Mouse (Mus musculus): ENCODE data around the gene Ddx42.

Gene Ddx42

DNA sequence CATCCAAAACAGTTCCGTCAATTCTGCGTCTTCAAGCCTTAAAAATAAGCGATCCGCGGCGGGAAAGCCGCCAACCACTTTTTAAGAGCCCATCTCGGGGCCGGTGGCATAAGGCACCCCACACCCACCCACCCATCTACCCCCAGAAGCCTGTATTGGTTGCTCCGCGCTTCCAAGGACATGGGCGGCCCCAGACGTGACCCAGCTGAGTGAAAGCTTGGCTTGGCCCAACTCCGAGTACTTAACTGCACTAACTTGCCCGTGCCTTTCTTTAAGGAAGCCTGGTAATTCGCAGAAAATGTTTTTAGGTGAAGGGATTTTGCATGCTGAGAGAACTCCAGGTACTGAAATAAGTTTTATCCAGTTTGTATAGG lies 56.6 kb downstream of the Ddx42 start:
- TF ChIP-seq GATA4 (IDR thresholded peaks at IDR 0.05; ENCODE audit: insufficient replicate concordance, low read length) = no peak

DNA sequence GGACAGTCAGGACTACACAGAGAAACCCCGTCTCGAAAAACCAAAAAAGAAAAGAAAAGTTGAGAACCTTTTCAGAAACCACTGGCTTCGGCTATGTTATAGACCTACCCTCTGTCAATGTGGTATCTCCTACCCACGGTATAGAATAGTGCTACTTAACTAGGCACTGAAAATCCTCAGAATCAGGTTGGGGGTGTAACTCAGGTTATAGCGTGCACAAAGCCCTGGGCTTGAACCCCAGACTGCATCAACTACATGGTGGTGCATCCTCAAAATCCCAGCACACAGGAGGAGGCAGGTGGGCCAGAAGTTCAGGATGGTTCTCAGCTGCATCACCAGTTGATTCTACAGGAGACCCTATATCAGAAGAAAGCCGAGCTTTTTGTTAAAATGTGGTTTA lies 57.1 kb downstream of the Ddx42 start:
- no peak for TF ChIP-seq GATA4 (IDR thresholded peaks at IDR 0.05; ENCODE audit: insufficient replicate concordance, low read length)

DNA sequence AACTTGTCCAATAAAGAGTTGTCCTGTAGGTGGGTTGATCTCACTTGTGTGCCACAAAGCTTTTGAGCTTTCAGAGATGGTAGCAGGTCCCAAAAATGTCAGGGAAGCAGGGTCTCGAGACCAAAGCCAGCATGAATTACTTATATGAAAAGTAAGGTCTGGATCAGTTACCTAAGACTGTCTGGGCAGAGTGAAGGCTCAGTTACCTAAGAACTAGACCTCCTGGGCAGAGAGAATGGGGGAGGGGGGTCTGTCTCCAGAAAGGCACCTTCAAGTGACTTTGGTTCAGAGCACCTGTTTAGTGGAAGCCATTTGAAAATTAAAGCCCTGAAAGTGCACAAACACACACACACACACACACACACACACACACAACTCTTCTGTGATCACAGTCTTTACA lies 57.6 kb downstream of the Ddx42 start:
- no peak for TF ChIP-seq GATA4 (IDR thresholded peaks at IDR 0.05; ENCODE audit: insufficient replicate concordance, low read length)

DNA sequence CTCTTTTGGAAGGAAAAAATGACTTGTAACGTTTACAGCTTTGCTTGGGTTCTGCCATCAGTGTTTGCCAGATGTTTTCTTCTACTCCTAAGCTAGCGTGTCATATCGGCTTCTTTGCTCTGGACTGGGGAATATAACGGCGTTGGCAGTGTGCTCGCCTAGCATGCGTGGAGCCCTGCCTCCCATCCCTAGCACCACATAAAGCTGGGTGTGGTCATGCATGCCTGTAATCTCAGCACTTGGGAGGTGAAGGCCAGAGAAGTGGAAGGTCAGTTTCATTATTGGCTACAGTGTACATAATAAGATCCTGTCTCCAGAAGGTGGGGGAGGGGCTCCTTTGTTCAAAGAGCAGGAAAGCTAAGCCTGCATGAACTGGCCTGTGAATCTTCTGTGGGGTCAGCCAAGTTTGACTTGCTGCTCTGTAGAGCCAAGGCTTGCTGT lies 58.3 kb downstream of the Ddx42 start:
- no peak for TF ChIP-seq GATA4 (IDR thresholded peaks at IDR 0.05; ENCODE audit: insufficient replicate concordance, low read length)

DNA sequence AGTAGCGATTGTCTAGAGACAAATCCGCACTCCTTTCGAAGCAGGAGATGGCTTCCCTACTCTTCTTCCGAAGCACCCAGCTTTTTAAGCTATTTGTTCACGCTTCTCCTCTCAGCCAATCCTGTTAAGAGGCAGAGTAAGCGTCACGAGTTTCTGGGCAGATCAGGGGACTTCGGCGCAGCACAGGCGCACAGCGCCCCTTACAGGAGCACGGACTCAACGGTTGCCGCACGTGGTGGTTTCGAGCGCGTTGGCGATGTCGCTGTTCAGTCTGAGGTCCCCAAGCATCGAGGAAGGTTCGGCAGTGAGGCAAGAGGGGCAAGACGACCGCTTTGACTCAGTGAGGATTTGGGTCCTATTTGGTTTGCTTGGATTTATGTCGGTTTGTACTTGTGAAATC lies 59.7 kb downstream of the Ddx42 start, which contains the start of gene Tcam1:
Gene Tcam1, plus strand, starts transcription at position 219 of the 400 bp plus-strand sequence.
- TF ChIP-seq GATA4 (IDR thresholded peaks at IDR 0.05; ENCODE audit: insufficient replicate concordance, low read length) = no peak

DNA sequence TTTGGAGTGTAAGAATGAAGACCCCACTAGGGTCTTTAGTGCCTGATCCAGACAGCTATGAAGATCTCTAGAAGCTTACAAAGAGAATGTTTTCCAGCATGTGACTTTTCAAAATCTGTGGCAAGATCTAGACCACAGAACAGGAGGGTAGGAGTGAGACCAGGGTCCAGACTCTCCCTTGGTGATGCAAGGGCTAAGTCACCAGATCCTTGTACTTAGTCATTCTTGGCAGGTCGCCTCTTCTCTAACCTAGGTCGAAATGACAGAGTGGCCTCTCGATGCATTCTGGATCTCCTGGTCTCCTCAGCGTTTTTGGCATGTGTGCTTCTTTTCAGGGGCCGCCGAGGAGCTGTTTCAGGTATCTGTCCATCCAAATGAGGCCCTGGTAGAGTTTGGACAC lies 65.7 kb downstream of the Ddx42 start:
- TF ChIP-seq GATA4 (IDR thresholded peaks at IDR 0.05; ENCODE audit: insufficient replicate concordance, low read length) = no peak

DNA sequence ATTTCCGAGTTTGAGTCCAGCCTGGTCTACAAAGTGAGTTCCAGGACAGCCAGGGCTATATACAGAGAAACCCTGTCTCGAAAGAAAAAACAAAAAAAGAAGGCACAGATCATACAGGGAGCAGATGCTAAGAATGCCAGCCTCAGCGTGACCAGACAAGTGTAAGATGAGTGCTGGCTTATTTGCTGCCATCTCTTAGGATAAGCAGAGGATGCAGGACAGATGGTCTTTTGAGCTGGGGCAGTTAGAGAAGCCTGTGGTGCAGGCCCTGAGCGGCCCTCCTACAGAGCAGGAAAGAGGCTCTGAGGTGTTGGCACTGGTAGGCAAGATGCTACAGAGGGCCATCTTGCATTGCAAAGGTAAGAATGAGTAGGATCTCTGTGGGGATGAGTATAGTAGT lies 66.6 kb downstream of the Ddx42 start:
- no peak for TF ChIP-seq GATA4 (IDR thresholded peaks at IDR 0.05; ENCODE audit: insufficient replicate concordance, low read length)

DNA sequence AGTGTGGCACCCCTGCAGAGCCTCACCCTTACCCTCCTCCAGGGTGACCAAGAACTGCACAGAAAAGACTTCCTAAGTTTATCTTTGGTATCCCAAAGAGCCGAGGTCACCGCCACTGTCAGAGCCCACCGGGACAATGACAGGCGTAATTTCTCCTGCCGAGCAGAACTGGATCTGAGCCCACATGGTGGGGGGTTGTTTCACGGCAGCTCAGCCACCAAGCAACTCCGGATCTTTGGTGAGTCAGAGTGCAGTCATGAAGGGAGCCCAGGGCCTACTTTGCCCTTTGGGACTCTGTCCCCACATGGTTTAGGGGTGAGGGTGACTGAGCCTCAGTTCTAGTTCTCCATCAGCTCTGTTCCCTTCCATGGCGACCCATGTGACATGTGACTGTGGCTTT lies 67.4 kb downstream of the Ddx42 start:
- TF ChIP-seq GATA4 (IDR thresholded peaks at IDR 0.05; ENCODE audit: insufficient replicate concordance, low read length) = no peak

DNA sequence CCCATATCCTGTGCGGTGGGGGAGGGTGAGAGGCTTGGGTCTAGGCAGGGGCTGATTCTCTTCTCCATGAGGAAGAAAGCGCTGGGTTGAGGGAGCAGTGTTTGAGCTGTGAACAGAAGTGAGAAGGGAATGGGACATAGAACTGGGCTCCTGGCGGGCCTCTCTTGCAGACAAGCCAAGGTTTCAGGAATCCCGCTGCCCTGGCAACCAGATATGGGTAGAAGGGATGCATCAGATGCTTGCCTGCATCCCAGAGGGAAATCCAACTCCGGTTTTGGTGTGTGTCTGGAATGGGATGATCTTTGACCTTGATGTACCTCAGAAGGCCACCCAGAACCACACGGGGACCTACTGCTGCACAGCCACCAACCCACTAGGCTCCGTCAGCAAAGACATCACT lies 69.5 kb downstream of the Ddx42 start:
- TF ChIP-seq GATA4 (IDR thresholded peaks at IDR 0.05; ENCODE audit: insufficient replicate concordance, low read length) = no peak

DNA sequence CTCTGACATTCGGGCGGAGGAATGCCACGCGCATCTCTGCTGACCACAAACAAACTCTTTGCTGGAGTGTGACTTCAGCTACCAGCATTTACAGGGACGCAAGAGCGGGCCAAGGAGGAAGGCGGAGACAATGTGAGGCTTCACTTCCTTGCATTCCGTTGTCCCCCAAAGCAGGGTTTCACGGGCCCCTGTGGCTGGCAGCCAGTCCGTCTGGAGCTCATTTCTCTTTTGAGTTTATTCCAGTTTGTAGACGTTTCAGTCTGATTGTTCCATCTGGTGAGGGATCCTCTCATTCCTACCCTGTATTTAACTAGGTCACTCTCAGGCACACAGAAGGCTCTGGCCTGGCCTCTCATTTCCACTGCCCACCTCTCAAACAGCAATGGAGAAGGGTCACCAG lies 70.3 kb downstream of the Ddx42 start:
- no peak for TF ChIP-seq GATA4 (IDR thresholded peaks at IDR 0.05; ENCODE audit: insufficient replicate concordance, low read length)

DNA sequence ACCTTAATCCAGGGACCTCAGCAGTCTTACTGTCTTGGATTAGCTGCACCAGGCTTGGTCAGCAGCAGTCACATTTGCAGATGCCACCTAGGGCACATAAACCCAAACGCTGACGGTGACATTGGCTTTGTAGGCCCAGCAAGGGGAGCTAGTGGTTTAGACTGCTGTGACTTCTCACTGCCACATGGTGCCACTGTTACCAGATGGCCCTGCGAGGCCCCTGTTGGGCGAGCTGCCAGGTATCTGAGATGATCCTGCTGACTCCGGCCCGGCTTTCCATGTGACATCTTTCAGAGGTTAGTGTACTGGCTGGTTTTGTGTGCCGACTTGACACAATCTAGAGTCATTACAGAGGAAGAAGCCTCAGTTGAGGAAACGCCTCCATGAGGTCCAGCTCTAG lies 72.6 kb downstream of the Ddx42 start:
- no peak for TF ChIP-seq GATA4 (IDR thresholded peaks at IDR 0.05; ENCODE audit: insufficient replicate concordance, low read length)

DNA sequence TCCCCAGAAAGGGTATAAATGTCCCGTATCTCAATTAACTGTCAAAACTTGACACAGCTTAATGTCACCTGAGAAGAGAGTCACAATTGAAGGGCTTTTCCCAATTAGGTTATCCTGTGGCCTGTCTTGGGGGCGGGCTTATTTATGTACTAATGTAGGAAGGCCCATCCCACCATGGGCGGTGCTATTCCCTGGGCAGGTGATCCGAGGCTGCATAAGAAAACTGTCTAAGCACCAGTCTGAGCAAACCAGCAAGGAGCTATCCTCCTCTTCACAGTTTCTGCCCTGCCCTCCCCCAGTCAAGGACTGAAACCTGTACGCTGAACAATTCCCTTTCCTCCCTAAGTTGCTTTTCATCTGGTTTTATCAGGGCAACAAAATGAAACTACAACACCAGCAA lies 73.7 kb downstream of the Ddx42 start:
- no peak for TF ChIP-seq GATA4 (IDR thresholded peaks at IDR 0.05; ENCODE audit: insufficient replicate concordance, low read length)

DNA sequence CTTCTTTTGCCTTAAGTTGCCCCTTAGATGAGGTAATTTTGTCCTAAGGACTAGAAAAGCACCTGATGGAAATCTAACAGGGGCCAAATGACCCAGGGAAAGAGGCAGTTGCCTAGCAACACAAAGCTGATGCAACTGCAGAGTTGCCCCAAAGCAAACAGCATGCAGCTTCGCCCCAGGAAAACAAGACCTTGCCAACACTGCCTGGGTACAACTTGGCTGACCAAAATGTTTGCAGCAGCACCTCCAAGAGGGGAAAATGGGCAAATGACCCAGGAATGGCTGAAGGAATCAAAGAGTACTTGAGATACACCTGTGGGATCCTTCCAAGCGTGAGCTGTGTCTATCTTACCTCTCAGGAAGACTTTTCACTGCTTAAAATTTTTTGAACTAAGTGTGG lies 75.1 kb downstream of the Ddx42 start:
- no peak for TF ChIP-seq GATA4 (IDR thresholded peaks at IDR 0.05; ENCODE audit: insufficient replicate concordance, low read length)

Data from liver, adult (tissue).